Mouse (Mus musculus): ENCODE data around the gene Adck2.

DNA sequence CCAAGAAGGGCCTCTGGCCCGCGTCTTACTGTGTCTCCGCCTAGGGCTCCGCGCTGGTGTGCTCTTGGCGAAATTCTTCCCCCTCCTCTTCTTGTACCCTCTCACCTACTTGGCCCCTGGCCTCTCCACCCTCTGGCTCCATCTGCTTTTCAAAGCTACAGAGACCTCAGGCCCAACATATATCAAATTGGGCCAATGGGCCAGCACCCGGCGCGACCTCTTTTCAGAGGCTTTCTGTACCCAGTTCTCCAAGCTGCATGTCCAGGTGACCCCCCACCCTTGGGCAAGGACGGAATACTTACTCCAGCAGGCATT is 839 bp downstream of the Adck2 start:
- TF ChIP-seq POLR2A (IDR thresholded peaks at IDR 0.05; ENCODE audit: borderline replicate concordance, control insufficient read depth, low read depth, low read length) (no peak), CTCF (IDR thresholded peaks at IDR 0.05; ENCODE audit: control insufficient read depth, insufficient read depth, low read length) (no peak)

Measured in bone marrow, adult 2 months (tissue).